Mouse (Mus musculus) effector memory CD4-positive, alpha-beta T cell, adult 5 months (primary cell): Measurements from ENCODE around the gene Mettl7a1. TPM values are rescaled to one million over a fixed set of nuclear protein-coding genes. Genes with fewer than 3 reads are reported as not detected.

Experiments used
- polyA plus RNA-seq: library from polyadenylated mRNA; unstranded; fragments of 100-300 nt; shearing (Covaris generic); gene quantifications from one replicate; pipeline ENCODE4 v1.2.1, GENCODE M21; 2017

Gene Mettl7a1
- 13.5 TPM for polyA plus RNA-seq

DNA sequence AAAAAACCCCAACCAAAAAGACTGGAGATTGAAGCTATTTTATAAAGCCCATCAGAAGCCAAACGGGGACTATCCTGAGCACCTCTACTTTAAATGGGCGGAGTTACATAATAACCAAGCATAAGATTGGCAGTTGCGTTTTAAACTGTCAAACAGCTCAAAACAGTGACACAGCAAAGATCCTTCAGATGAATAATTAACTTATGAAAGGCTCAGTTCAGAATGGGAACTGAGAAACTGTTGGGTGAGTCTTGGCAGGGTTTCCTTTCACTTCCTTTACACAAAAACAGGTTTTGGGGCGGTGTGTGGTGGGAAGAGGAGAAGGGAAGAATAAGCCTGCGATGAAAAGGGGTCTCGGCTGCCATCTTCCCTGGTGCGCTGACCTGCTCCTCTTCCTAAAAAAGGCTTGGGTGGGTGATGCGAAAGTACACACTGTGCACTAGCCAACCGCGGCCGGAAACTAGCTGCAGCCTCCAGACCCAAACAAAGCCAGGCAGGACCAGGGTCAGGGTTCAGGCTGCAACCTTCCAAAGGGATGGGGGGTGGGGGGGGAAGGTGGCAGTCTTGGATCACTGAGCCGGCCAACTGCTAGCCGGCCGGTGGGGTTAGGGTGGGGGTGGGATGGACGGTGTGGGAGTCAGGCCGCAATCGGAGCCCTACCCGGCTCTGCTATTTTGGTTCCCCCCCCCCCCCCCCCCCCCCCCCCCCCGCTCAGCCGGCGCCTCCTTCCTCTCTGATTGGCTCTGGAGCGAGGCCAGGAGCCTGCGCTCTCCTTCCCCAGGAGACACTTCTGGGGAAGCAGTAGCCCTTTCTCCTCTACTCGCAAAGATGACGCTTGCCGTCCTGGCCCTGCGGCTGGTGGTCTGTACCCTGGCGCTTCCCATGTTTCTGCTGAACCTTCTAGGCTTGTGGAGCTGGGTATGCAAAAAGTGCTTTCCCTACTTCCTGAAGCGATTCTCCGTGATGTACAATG lies at the start of gene Mettl7a1:
TSS of gene Mettl7a1 (plus strand) at position 122 of the 973 bp plus-strand sequence.

DNA sequence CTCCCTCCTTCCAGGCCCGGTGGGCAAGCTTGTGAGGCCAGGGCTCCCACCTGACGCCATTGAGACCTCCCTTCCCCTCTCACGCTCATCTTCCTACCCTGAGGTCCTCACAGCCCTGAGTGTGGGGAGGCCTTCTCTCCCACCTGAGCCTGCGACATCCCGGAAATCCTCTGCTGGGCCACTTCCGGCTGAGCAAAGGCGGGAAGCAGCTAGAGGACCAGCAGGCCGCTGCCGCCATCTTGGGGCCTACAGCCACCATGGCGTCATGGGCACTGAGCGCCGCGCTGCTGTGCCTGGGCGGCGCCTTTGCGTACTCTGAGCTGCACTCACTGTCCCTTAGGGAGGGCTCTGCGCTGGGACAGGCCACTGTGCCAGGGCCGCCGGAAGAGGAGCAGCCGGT lies 23.3 kb upstream of the Mettl7a1 start, which contains the start of gene Tmprss12:
TSS of gene Tmprss12 (plus strand) at position 212 of the 400 bp plus-strand sequence.

DNA sequence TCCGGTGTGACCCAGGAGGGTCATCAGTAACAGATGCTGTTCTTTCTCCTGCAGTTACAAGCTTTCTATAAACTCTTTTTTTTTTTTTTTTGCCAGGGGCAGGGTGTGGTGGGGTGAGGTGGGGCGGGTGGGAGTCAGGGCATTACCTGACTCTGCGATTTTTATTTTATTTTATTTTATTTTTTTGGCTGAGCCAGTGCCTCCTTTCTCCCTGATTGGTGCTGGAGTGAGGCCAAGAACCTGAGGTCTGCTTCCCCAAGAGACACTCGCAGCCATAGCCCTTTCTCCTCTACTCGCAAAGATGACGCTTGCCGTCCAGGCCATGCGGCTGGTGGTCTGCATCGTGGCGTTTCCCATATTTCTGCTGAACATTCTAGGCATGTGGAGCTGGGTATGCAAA lies 30.7 kb downstream of the Mettl7a1 start, which contains the start of gene Mettl7a3:
TSS of gene Mettl7a3 (plus strand) at position 301 of the 400 bp plus-strand sequence.

DNA sequence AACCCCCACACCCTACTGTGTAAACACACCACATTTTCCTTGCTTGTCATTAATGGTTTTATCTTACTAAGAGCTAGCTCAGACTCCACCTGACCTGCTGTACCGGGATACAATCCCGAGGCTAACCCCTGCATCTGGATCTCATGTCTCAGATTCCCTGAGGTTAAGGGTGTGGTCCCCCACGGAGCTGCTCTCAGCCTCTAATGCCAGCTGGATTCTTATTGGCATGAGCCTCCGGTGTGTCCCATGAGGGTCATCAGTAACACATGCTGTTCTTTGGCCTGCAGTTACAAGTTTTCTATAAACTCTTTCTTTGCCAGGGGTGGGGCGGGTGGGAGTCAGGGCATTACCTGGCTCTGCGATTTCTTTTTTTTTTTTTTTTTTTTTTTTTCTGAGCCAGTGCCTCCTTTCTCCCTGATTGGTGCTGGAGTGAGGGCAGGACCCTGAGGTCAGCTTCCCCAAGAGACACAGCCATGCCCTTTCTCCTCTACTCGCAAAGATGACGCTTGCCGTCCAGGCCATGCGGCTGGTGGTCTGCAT lies 48.8 kb downstream of the Mettl7a1 start, which contains the start of the genes Methig1 and Mettl7a2:
TSS of gene Methig1 (plus strand) at position 439 of the 540 bp plus-strand sequence.
TSS of gene Mettl7a2 (plus strand) at position 490 of the 540 bp plus-strand sequence.

DNA sequence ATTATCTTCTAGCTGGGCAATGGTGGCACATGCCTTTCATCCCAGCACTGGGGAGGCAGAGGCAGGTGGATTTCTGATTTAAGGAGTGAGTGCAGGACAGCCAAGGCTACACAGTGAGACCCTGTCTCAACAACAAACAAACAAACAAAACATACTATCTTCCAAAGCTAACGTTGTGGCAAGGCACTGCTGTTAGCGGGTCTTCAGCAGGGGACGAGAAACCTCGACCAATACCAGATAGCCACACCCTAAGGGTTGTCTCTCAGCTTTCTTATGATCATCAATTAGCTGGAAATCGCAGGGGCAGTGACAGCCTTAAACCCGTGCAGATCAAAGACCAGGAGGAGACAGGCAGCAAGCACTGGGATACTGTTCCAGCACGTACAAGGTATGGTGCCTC lies 60.3 kb downstream of the Mettl7a1 start, which contains the start of gene Higd1c:
TSS of gene Higd1c (plus strand) at position 301 of the 400 bp plus-strand sequence.

Other genes starting within 250 kb of the Mettl7a1 start
- gene Atf1, start 76.3 kb upstream of the Mettl7a1 start, polyA plus RNA-seq, result 70.3 TPM
- gene Tmprss12, start 23.3 kb upstream of the Mettl7a1 start, polyA plus RNA-seq, result not detected
- not detected for gene Mettl7a3, start 30.8 kb downstream of the Mettl7a1 start, polyA plus RNA-seq
- gene Methig1, start 49.0 kb downstream of the Mettl7a1 start, polyA plus RNA-seq, result not detected
- gene Mettl7a2, start 49.1 kb downstream of the Mettl7a1 start, polyA plus RNA-seq, result not detected
- gene Higd1c, start 60.4 kb downstream of the Mettl7a1 start, polyA plus RNA-seq, result not detected
- gene Gm5475, start 118.0 kb downstream of the Mettl7a1 start, polyA plus RNA-seq, result 0.20 TPM
- gene Slc11a2, start 120.9 kb downstream of the Mettl7a1 start, polyA plus RNA-seq, result 34.4 TPM
- 32.7 TPM for gene Letmd1, start 164.9 kb downstream of the Mettl7a1 start, polyA plus RNA-seq
- 8.8 TPM for gene Csrnp2, start 191.3 kb downstream of the Mettl7a1 start, polyA plus RNA-seq
- 6.4 TPM for gene Tfcp2, start 247.9 kb downstream of the Mettl7a1 start, polyA plus RNA-seq